Mouse (Mus musculus) heart, adult 8-10 months (tissue): ENCODE measurements around the gene Gpc3. TPM values are rescaled to one million over a fixed set of nuclear protein-coding genes. Genes with fewer than 3 reads are reported as not detected.
"Not testable (repeated sequence)": the region's sequence is repeated elsewhere in the genome, so short reads cannot be mapped to it uniquely, and the experiment has no call there.

Source experiments
- DNase-seq: peaks from one replicate; pipeline ENCODE4 v3.0.0; 2022; ENCODE audit warnings: low spot score
- microRNA-seq: library from miRNA; unstranded; fragments of <30 nt; microRNA quantifications from one replicate; pipeline ENCODE4 v1.2.0, GENCODE M21; 2022
- total RNA-seq, 4 experiments: library from RNA; stranded (reverse); gene quantifications; 2 replicates each; pipeline ENCODE4 v1.2.4; 2022

The Gpc3 gene
- total RNA-seq, 4 experiments from 2014 or later, result 8.2 to 19.0 (median 11.4) TPM

- no peak for DNase-seq
These were observed 332.4 kb downstream of the Gpc3 start for GRCm38 (mm10) chrX:52281103-52281900.

- DNase-seq, result no peak
These were observed 334.9 kb downstream of the Gpc3 start for GRCm38 (mm10) chrX:52278687-52279359.

GRCm38 (mm10) chrX:52277599-52277998, 336.2 kb downstream of the Gpc3 start:
- DNase-seq, result no peak

- DNase-seq, result no peak
These were observed 340.7 kb downstream of the Gpc3 start for GRCm38 (mm10) chrX:52273016-52273415.

GRCm38 (mm10) chrX:52261991-52262390, 351.8 kb downstream of the Gpc3 start:
- no peak for DNase-seq

- DNase-seq, result peak; percentile 9
These were observed 352.2 kb downstream of the Gpc3 start for GRCm38 (mm10) chrX:52261546-52261945.

- not testable (repeated sequence) for DNase-seq
These were observed 354.0 kb downstream of the Gpc3 start for GRCm38 (mm10) chrX:52259771-52260170.

GRCm38 (mm10) chrX:52254526-52254925, 359.2 kb downstream of the Gpc3 start:
- no peak for DNase-seq

- DNase-seq, result no peak
These were observed 368.0 kb downstream of the Gpc3 start for GRCm38 (mm10) chrX:52245694-52246297.

- no peak for DNase-seq
These were observed 376.3 kb downstream of the Gpc3 start for GRCm38 (mm10) chrX:52237470-52237869.

GRCm38 (mm10) chrX:52231984-52232383, 381.8 kb downstream of the Gpc3 start:
- DNase-seq, result no peak

GRCm38 (mm10) chrX:52230711-52231110, 383.0 kb downstream of the Gpc3 start:
- no peak for DNase-seq

Small RNA genes within 50 kb of the gene (microRNA-seq; reads per million reads assigned to microRNA genes)
- gene Mir6384 (not detected), gene Mir717 (not detected)

Other genes starting within 250 kb of the Gpc3 start
- gene Ccdc160, start 177.2 kb upstream of the Gpc3 start, total RNA-seq, result under 1 TPM; 0.16 to 0.47 (median 0.23) TPM